Mouse (Mus musculus): Measurements from ENCODE around the gene Ap3b1.
A peak's percentile ranks its signal among the peaks of the same experiment; 100 is the strongest.

Ap3b1 gene

GRCm38 (mm10) chr13:94607035-94607860 lies 248.5 kb downstream of the Ap3b1 start:
- TF ChIP-seq POU5F1 (IDR thresholded peaks at IDR 0.05; ENCODE audit: borderline replicate concordance, low read length): no peak
- TF ChIP-seq NANOG (IDR thresholded peaks at IDR 0.05; ENCODE audit: borderline replicate concordance, low read length): no peak
- TF ChIP-seq CTCF (conservative IDR thresholded peaks at IDR 0.05; ENCODE audit: low read length): no peak
- Histone ChIP-seq H3K9me3 (ENCODE audit: low read length) (no peaks in the 10 kb centered on the region), H3K4me3 (replicated peaks; ENCODE audit: low read length) (no peak overlapping the region), H3K36me3 (ENCODE audit: insufficient read depth, low read length) (no peaks in the 10 kb centered on the region), H3K27me3 (ENCODE audit: insufficient read depth, low read length) (peaks cover 47% of the 10 kb centered on the region), H3K4me1 (replicated peaks; ENCODE audit: low read depth, low read length) (peaks cover 11% of the 10 kb centered on the region; the same call in 1 of the 2 replicates)

GRCm38 (mm10) chr13:94607861-94608223 lies 249.1 kb downstream of the Ap3b1 start:
- Histone ChIP-seq H3K4me1 (replicated peaks; ENCODE audit: low read depth, low read length) (peaks cover 11% of the 10 kb centered on the region; the same call in 1 of the 2 replicates), H3K9me3 (ENCODE audit: low read length) (no peaks in the 10 kb centered on the region), H3K36me3 (ENCODE audit: insufficient read depth, low read length) (no peaks in the 10 kb centered on the region), H3K27me3 (ENCODE audit: insufficient read depth, low read length) (peaks cover 47% of the 10 kb centered on the region), H3K4me3 (replicated peaks; ENCODE audit: low read length) (no peak overlapping the region)
- TF ChIP-seq NANOG (IDR thresholded peaks at IDR 0.05; ENCODE audit: borderline replicate concordance, low read length) (no peak), POU5F1 (IDR thresholded peaks at IDR 0.05; ENCODE audit: borderline replicate concordance, low read length) (no peak), CTCF (conservative IDR thresholded peaks at IDR 0.05; ENCODE audit: low read length) (no peak)

- Histone ChIP-seq H3K9me3 (ENCODE audit: low read length) (no peaks in the 10 kb centered on the region), H3K27me3 (ENCODE audit: insufficient read depth, low read length) (peaks cover 43% of the 10 kb centered on the region), H3K36me3 (ENCODE audit: insufficient read depth, low read length) (no peaks in the 10 kb centered on the region), H3K4me3 (replicated peaks; ENCODE audit: low read length) (peak overlapping the region; percentile 52), H3K4me1 (replicated peaks; ENCODE audit: low read depth, low read length) (peaks cover 11% of the 10 kb centered on the region; the same call in 1 of the 2 replicates)
- TF ChIP-seq CTCF (conservative IDR thresholded peaks at IDR 0.05; ENCODE audit: low read length) (no peak), POU5F1 (IDR thresholded peaks at IDR 0.05; ENCODE audit: borderline replicate concordance, low read length) (no peak), NANOG (IDR thresholded peaks at IDR 0.05; ENCODE audit: borderline replicate concordance, low read length) (no peak)
These were observed 249.7 kb downstream of the Ap3b1 start for GRCm38 (mm10) chr13:94608420-94608831.

- Histone ChIP-seq H3K4me3 (replicated peaks; ENCODE audit: low read length) (peak overlapping the region; percentile 52), H3K27me3 (ENCODE audit: insufficient read depth, low read length) (peaks cover 39% of the 10 kb centered on the region), H3K36me3 (ENCODE audit: insufficient read depth, low read length) (no peaks in the 10 kb centered on the region), H3K9me3 (ENCODE audit: low read length) (no peaks in the 10 kb centered on the region), H3K4me1 (replicated peaks; ENCODE audit: low read depth, low read length) (peaks cover 11% of the 10 kb centered on the region; the same call in 1 of the 2 replicates)
- no peak for TF ChIP-seq POU5F1 (IDR thresholded peaks at IDR 0.05; ENCODE audit: borderline replicate concordance, low read length)
These were observed 250.2 kb downstream of the Ap3b1 start for GRCm38 (mm10) chr13:94608947-94609346.

Measured in E14TG2a.4 (cell line).